Mouse (Mus musculus) limb, embryonic 14.5 days (tissue): ENCODE data around the gene Anks4b. TPM values are rescaled to one million over a fixed set of nuclear protein-coding genes. Genes with fewer than 3 reads are reported as not detected.

Source experiments
- ATAC-seq: fragments of 200-750 bp; cut with Nextera tagmentation; 2 replicates; pipeline ENCODE4 v1.8.0; 2017; ENCODE audit warnings: low read depth, moderate number of reproducible peaks, moderate TSS enrichment; ENCODE audit not compliant: low FRiP score
- DNase-seq: peaks from one replicate; pipeline ENCODE4 v3.0.0-alpha.2; 2015; ENCODE audit warnings: low spot score
- H3K27ac ChIP-seq: fragments of 300-500 bp; sonication (generic); replicated peaks from 2 replicates; pipeline ENCODE4 v1.5.1; 2014; ENCODE audit warnings: low read depth, mild to moderate bottlenecking, low read length, moderate library complexity, mixed read lengths
- H3K27me3 ChIP-seq: fragments of 300-500 bp; sonication (generic); 2 replicates; pipeline ENCODE4 v1.6.1; 2014; ENCODE audit warnings: low read length, mixed read lengths; ENCODE audit not compliant: control insufficient read depth, insufficient read depth
- H3K36me3 ChIP-seq: fragments of 300-500 bp; sonication (generic); 2 replicates; pipeline ENCODE4 v1.6.1; 2014; ENCODE audit warnings: mild to moderate bottlenecking, low read length, moderate library complexity, mixed read lengths; ENCODE audit not compliant: control insufficient read depth, insufficient read depth
- H3K4me1 ChIP-seq: fragments of 300-500 bp; sonication (generic); 2 replicates; pipeline ENCODE4 v1.6.1; 2014; ENCODE audit warnings: antibody characterized with exemption, low read length, mixed read lengths; ENCODE audit not compliant: control insufficient read depth, insufficient read depth
- H3K4me2 ChIP-seq: fragments of 300-500 bp; sonication (generic); replicated peaks from 2 replicates; pipeline ENCODE4 v1.6.1; 2014; ENCODE audit warnings: low read depth, mild to moderate bottlenecking, low read length, moderate library complexity; ENCODE audit not compliant: severe bottlenecking
- H3K4me3 ChIP-seq: fragments of 300-500 bp; sonication (generic); replicated peaks from 2 replicates; pipeline ENCODE4 v1.5.1; 2014; ENCODE audit warnings: low read length
- H3K9ac ChIP-seq: fragments of 300-500 bp; sonication (generic); 2 replicates; pipeline ENCODE4 v1.6.1; 2014; ENCODE audit warnings: mild to moderate bottlenecking, low read depth, low read length, moderate library complexity; ENCODE audit not compliant: severe bottlenecking
- H3K9me3 ChIP-seq: fragments of 300-500 bp; sonication (generic); 2 replicates; pipeline ENCODE4 v1.6.1; 2016; ENCODE audit warnings: low read length; ENCODE audit not compliant: control insufficient read depth
- POLR2A ChIP-seq: fragments of 200-500 bp; IDR thresholded peaks from 2 replicates; pipeline ENCODE4 v1.8.0; 2012; ENCODE audit warnings: inconsistent platforms, mild to moderate bottlenecking, moderate library complexity, borderline replicate concordance; ENCODE audit not compliant: insufficient read depth, insufficient read length; ENCODE audit errors: extremely low read depth
- WGBS: fragments of 180-500 bp; shearing (Covaris S2); extraction: QIAGEN DNeasy Blood & Tissue Kit; methylation state at CpG from one replicate; pipeline ENCODE4 v1.1.7; 2014; 5-methylcytosine and 5-hydroxymethylcytosine counted together
- polyA plus RNA-seq, 2 experiments: library from polyadenylated mRNA; depleted of rRNA in 1 of 2; stranded (reverse) in 1 of 2; unstranded in 1 of 2; fragments of >200 nt; fragmentation: Nextera tagmentation in 1 of 2; extraction: Ambion mirVana in 1 of 2; gene quantifications; 2 replicates each; pipeline versions ENCODE4 v1.2.1 to v1.2.3; 2012 to 2014

Anks4b gene
- polyA plus RNA-seq, 2 experiments = 0.03 TPM; not detected in 1

DNA sequence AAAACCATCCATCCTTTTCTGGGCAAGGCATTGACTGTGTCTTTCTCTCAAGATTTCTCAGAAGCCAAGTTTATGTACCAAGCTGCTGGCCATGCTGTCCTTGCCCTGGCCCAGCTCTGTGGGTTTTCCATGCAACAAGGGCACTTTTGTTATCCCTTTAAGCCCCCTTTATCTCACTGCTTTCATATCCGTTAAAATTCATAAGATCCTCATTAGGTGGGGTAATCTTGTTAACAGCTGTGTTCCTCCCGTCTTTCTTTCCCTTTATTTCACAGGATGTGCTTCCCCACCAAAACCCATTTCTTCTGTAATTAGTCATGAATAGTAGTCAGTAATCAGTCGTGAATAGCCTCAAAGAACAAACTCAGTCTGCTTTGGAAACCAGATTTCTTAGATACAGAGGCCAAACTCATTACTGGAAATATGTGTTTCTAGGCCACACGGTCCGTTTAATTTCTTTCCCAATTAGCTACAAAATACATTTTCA, 16.0 kb upstream of the Anks4b start:
- no peak overlapping the region for H3K9ac ChIP-seq
- H3K9me3 ChIP-seq = no peaks in the 10 kb centered on the region
- H3K4me3 ChIP-seq = no peak overlapping the region
- no peak overlapping the region for H3K27ac ChIP-seq
- DNase-seq = no peak
- H3K4me1 ChIP-seq = no peaks in the 10 kb centered on the region
- ATAC-seq = no peak
- 28% methylated on average over 5 of the region's 5 CpGs for WGBS
- H3K36me3 ChIP-seq = no peaks in the 10 kb centered on the region
- H3K4me2 ChIP-seq = no peak overlapping the region
- no peaks in the 10 kb centered on the region for H3K27me3 ChIP-seq
- no peak for TF ChIP-seq POLR2A

DNA sequence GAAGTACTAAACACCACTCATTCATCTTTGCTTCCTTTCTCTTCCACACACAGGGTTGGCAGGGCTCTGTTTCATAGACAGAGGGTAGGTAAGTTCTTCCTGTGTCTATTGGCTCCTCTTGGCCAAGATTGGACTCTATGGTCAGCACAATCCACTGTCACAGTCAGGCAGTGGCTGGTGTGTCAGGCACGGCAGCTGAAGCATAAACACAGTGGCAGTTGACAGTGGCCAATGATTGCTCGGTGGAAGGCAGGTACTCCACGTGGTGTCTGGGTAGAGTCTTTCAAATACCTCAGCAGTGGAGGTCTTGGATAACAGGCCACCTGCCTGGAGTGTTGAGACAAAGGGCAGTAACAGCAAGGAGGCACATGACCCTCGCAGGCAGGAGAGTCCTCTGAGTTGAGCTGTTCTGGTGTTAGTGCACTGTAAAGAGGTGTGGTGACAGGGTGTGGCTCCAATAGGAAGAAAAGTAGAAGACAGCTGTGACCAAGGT, 15.5 kb upstream of the Anks4b start:
- no peaks in the 10 kb centered on the region for H3K9me3 ChIP-seq
- H3K4me3 ChIP-seq = no peak overlapping the region
- WGBS = 33% methylated on average over 4 of the region's 4 CpGs
- H3K4me2 ChIP-seq = no peak overlapping the region
- TF ChIP-seq POLR2A = no peak
- DNase-seq (no peak), ATAC-seq (no peak)
- no peak overlapping the region for H3K9ac ChIP-seq
- no peak overlapping the region for H3K27ac ChIP-seq
- no peaks in the 10 kb centered on the region for H3K27me3 ChIP-seq
- H3K36me3 ChIP-seq = no peaks in the 10 kb centered on the region
- H3K4me1 ChIP-seq = no peaks in the 10 kb centered on the region

DNA sequence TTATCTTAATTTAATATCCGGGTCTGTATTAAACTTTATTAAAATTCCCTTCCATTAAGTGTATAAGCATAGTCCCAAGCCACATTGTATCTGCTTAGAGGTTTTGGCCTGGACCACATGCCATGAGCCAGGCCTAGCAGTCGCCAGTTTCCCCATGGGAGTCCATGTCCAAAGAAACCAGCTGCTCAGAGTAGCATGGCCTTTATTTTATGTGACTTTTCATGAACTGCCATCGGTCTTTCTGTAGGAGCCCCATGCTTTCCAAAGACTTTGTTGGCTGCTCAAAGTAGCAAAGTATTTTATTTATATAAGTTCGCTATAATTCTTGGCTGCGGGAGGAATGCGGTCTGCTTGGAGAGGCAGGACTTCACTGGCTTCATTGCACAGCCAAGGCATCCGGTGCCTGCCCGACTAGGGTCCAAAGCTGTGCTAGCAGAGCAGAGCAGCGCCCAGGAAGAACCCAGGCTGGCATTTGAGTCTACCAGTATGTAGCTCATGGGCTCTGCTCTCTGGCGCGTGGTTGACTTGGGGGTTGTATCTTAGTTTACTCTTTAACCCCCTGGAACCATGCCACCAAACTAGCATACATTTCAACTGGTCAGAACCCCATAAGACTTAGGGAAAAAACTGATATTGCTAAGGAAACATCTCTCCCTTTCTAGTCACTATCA, 9.9 kb upstream of the Anks4b start:
- DNase-seq (no peak), ATAC-seq (no peak)
- H3K36me3 ChIP-seq = no peaks in the 10 kb centered on the region
- no peak overlapping the region for H3K9ac ChIP-seq
- WGBS = 80% methylated on average over 11 of the region's 11 CpGs
- H3K4me3 ChIP-seq = no peak overlapping the region
- no peaks in the 10 kb centered on the region for H3K27me3 ChIP-seq
- no peaks in the 10 kb centered on the region for H3K4me1 ChIP-seq
- H3K9me3 ChIP-seq = no peaks in the 10 kb centered on the region
- no peak overlapping the region for H3K4me2 ChIP-seq
- no peak overlapping the region for H3K27ac ChIP-seq
- TF ChIP-seq POLR2A = no peak

DNA sequence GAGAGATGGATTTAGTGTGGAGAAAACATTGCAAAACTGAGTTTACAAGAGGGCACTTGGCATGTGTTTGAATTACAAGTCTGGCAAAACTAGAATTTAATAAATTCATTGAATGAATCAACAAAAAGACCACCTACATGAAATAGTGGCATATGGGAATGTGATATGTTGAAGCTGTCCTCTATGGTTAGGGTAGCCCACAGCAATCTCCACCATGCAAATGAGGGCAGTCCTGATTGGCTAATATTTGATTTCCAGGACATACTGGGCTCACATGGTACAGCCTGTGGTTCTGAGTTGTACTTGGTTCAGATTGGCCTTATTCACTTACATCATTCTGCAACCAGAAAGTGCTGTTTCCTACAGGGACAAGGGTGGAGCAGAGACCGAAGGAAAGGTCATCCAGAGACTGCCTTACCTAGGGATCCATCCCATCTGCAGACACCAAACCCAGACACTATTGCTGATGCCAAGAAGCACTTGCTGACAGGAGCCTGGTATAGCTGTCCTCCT, 1.4 kb upstream of the Anks4b start:
- Histone ChIP-seq H3K4me1 (no peaks in the 10 kb centered on the region), H3K4me2 (no peak overlapping the region), H3K27me3 (no peaks in the 10 kb centered on the region), H3K36me3 (no peaks in the 10 kb centered on the region), H3K27ac (no peak overlapping the region), H3K9ac (no peak overlapping the region), H3K4me3 (no peak overlapping the region), H3K9me3 (no peaks in the 10 kb centered on the region)
- DNase-seq (no peak), ATAC-seq (no peak)
- no peak for TF ChIP-seq POLR2A
- 78% methylated on average over 1 of the region's 1 CpGs for WGBS

DNA sequence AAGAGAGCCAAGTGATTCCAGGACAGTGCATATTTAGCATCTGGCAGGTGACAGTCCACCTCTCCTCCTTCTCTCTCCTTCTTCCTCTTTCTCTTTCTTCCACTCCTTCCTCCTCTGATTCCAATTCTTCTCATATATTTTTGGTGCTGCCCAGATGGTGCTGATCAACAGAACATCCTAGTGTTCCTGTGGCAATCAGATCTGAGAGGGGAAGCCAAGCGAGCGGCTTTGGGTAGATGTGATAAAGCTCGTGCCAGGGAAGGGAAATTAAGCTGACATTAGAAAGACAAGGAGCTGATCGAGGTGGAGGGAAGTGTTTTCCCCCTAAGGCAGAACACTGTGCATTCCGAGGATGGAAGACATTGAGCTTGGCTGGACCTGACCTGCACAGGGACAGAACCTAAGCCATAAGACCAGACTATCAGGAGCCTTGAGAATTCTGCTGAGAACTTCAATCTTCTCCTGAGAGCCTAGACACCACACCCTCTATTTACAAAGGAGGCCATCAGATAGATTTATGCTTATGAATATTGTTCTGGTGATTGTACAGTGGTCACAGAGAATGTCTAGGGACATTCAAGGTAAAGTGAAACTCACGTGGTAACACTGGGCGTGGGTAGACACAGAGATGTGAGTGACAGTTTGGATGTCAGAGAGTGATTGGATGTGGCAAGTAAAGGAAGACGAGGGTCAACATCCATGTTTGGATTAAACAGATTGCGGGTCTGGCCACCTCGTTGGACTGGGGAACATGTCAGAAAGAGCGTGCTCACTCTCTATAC, 1.3 kb downstream of the Anks4b start:
- Histone ChIP-seq H3K9ac (no peak overlapping the region), H3K27ac (no peak overlapping the region), H3K4me1 (0 out of 2 replicates have a peak, but pooled peaks cover 3% of the 10 kb centered on the region), H3K36me3 (no peaks in the 10 kb centered on the region), H3K4me2 (no peak overlapping the region), H3K4me3 (no peak overlapping the region), H3K27me3 (no peaks in the 10 kb centered on the region), H3K9me3 (no peaks in the 10 kb centered on the region)
- no peak for TF ChIP-seq POLR2A
- WGBS = 80% methylated on average over 11 of the region's 11 CpGs
- ATAC-seq = no peak
- DNase-seq = no peak
